Mouse (Mus musculus): ENCODE data around the gene Ipp. TPM values are rescaled to one million over a fixed set of nuclear protein-coding genes. Genes with fewer than 3 reads are reported as not detected.

Ipp gene
- 13.5 TPM for polyA plus RNA-seq (2015; fragmentation: Illumina TruSeq; extraction: RNeasy Lipid Tissue Mini Kit (QIAGEN cat#74804); ENCODE audit: insufficient read depth, low replicate concordance)

DNA sequence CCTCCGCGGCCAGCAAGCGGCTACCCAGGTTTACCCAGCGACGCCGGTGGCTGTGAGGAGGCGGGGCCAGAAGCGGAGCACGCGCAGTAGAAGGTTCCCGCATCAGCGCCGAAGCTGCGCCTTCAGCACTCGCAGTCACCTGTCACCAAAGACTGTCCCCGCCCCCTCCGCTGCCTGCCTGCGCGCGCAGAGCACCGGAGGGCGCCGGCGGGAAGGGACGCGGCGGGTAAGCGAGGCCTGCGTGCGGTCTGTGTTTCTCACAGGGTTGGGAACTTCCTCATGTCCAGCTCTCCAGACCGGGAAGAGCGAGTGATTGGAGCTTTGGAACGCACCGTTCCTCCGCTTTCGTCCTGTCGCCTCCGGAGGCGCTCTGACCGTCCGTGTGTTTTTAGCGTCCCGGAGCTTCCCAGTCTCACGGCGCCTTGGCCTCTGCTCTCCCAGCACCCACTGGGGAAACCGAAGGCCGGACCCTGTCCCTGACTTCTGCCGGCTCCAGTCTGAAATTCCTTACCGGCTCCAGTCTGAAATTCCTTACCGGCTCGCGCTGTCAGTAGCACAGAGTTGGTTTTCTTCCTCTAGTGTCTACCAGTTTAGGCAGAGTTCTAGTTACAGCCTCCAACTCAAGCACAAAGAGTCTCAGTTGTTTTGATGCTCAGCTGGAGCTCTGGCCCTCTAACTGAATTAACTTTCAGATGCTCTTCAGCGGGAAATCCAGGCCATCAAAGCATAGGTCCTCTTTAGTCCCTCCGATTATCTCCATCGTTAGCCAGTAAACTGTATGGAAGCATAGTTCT, at the start of gene Ipp:
Ipp (plus strand) TSS at position 125 of the 794 bp plus-strand sequence.

DNA sequence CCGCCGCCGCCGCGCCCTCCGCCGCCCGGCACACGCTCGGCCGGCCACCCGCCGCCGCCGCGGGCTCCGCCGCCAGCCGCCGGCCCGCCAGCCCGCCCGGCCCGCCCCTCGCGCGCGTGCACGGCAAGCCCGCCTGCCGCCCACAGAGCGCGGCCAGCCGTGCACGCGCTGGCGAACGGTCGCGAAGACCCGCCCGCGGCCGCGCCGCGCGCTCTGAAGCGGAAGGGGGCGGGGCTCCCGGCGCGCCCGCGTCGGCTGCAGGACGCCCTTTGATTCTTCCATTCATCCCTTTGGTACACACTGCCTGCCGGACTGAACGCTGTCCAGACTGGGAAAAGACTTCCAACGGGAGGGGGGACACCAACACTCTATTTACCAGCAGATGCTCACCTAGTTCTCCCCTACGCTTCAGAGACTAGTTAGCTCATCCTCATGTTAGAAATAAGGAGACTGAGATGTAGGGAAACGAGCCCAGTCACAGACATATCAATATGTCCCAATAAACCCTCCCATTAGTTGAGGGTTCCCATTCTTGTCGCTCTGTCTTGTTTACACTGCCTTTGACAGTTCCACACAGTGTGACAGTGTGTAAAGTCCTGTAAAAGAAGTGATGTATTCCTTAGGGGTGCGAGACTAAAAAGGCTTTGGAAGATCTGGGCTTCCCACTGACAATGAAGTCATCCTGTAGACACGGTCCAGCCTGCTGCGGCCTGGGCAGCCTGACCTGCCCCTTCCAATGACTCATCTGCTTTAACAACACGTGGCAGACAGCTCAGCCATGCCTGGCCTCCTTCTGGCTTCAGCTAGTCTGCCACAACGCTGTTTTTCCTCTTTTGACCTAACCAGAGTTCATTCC, 43.0 kb upstream of the Ipp start, which contains the start of gene Mast2:
Mast2 (minus strand) TSS at position 58 of the 856 bp plus-strand sequence.

DNA sequence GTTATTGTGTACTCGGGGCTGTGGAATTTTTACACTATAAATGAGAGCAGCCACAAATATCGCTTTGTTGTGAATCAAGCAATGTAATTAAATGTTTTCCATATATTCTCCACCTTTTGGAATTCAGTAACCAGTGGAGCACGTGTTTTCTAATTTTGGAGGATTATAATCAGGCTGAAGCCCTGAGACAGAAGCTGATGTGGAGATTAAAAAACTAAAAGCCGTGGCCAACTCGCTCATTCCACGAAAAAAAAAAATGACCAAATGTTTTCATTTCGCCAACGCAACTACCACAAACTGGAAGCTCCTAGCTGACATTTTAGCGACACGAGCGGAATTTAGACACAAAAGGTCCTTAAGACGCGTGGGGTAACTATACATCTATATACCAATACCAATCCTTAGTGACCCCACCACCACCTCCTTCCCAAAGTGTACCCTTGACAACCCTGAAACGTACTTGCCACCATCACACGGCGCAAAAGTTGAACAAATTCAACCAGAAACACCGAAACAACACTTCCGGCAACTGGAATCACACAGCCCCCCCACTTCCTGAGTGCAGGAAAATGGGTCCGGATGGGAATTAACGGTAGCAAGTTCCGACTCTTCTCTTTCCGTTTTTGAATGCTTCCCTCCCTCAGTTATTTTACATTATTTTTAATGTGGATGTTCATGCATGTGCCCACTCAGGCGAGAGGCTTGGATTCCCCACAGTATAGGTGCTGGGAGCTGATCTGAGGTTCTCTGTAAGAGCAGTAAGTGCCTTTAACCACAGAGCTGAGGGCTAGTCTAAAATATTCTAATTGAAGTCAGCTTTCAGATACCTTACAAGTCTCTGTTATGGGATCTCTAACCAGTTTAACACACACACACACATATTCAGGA, 48.3 kb downstream of the Ipp start, which contains the start of gene Tmem69:
Tmem69 (minus strand) TSS at position 524 of the 888 bp plus-strand sequence.

DNA sequence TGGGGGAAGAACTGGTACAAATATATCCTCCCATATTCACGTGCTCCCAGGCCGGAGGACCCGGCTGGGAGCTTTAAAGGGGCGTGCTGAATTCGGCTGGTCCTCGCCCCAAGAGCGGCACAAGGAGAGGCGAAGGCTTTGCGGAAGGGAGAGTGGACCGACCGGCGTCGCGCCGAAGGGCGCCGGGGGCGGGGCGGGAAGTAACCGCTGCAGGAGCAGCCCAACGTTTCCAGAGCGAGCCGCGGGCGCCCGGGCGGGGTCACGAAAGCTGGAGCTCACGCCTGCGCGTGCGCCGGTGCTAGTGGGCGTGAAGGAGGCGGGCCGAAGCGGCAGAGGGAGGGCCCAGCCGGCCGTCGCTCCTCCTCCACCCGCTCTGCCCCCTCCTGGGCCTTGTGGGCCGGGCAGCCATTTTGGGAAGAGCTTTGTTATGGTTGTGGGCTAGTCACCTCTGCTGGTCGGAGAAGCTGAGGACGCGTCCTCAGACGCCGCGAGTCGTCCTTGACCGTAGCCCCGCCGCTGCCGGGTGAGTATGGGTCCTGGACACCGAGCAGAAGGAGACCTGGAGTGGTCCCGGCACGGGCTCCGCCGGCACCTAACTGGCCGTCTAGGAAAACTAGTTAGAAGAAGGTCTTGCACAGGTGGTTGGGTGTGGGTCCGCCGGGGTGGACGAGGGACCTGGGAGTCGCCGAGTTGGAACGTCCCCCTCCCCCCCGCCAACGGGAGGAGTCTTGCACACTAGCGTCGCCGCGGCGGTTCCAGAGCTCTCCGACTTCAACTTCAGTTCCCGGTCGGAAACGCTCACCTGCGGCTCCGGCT, 50.2 kb downstream of the Ipp start, which contains the start of gene Gpbp1l1:
Gpbp1l1 (plus strand) TSS at position 353 of the 816 bp plus-strand sequence.

Other genes with a start within 250 kb of the Ipp start
- 18.8 TPM for gene Mast2, start 43.4 kb upstream of the Ipp start, polyA plus RNA-seq (2015; fragmentation: Illumina TruSeq; extraction: RNeasy Lipid Tissue Mini Kit (QIAGEN cat#74804); ENCODE audit: insufficient read depth, low replicate concordance)
- 40.6 TPM for gene Tmem69, start 48.4 kb downstream of the Ipp start, polyA plus RNA-seq (2015; fragmentation: Illumina TruSeq; extraction: RNeasy Lipid Tissue Mini Kit (QIAGEN cat#74804); ENCODE audit: insufficient read depth, low replicate concordance)
- gene Gpbp1l1, start 50.1 kb downstream of the Ipp start, polyA plus RNA-seq (2015; fragmentation: Illumina TruSeq; extraction: RNeasy Lipid Tissue Mini Kit (QIAGEN cat#74804); ENCODE audit: insufficient read depth, low replicate concordance), result 156 TPM
- 14.7 TPM for gene Ccdc17, start 89.1 kb downstream of the Ipp start, polyA plus RNA-seq (2015; fragmentation: Illumina TruSeq; extraction: RNeasy Lipid Tissue Mini Kit (QIAGEN cat#74804); ENCODE audit: insufficient read depth, low replicate concordance)
- 84.8 TPM for gene Nasp, start 120.4 kb downstream of the Ipp start, polyA plus RNA-seq (2015; fragmentation: Illumina TruSeq; extraction: RNeasy Lipid Tissue Mini Kit (QIAGEN cat#74804); ENCODE audit: insufficient read depth, low replicate concordance)
- gene Akr1a1, start 144.1 kb downstream of the Ipp start, polyA plus RNA-seq (2015; fragmentation: Illumina TruSeq; extraction: RNeasy Lipid Tissue Mini Kit (QIAGEN cat#74804); ENCODE audit: insufficient read depth, low replicate concordance), result 291 TPM
- gene Prdx1, start 178.0 kb downstream of the Ipp start, polyA plus RNA-seq (2015; fragmentation: Illumina TruSeq; extraction: RNeasy Lipid Tissue Mini Kit (QIAGEN cat#74804); ENCODE audit: insufficient read depth, low replicate concordance), result 625 TPM
- gene Mmachc, start 200.9 kb downstream of the Ipp start, polyA plus RNA-seq (2015; fragmentation: Illumina TruSeq; extraction: RNeasy Lipid Tissue Mini Kit (QIAGEN cat#74804); ENCODE audit: insufficient read depth, low replicate concordance), result 11.2 TPM
- 42.6 TPM for gene Ccdc163, start 201.0 kb downstream of the Ipp start, polyA plus RNA-seq (2015; fragmentation: Illumina TruSeq; extraction: RNeasy Lipid Tissue Mini Kit (QIAGEN cat#74804); ENCODE audit: insufficient read depth, low replicate concordance)
- gene Tesk2, start 213.4 kb downstream of the Ipp start, polyA plus RNA-seq (2015; fragmentation: Illumina TruSeq; extraction: RNeasy Lipid Tissue Mini Kit (QIAGEN cat#74804); ENCODE audit: insufficient read depth, low replicate concordance), result 8.6 TPM